Mouse (Mus musculus): ENCODE data around the gene Vmn2r-ps159. TPM values are rescaled to one million over a fixed set of nuclear protein-coding genes. Genes with fewer than 3 reads are reported as not detected.
"Not testable (repeated sequence)": the region's sequence is repeated elsewhere in the genome, so short reads cannot be mapped to it uniquely, and the experiment has no call there.

The Vmn2r-ps159 gene
- total RNA-seq (2021), result not detected
- long read RNA-seq, experiment 1, result 0 reads
- long read RNA-seq, experiment 2, result 0 reads

DNA sequence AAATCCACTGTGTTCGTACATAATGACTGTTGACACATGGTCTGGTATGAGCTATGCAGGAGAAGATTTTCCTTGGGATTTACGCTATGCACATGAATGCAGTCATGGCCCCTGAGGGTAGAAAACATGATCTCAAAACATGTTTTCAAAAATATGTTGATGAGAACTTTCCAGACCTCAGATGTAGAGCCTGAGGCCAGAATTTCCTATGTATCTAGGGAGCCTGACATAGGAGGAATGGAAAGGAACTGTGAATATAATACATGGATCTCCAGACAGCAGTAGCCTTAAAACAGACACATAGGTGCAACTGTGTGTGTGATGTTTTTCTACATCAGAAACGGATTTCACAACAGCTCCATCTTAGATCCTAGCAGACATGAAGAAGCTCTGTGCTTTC is at the start of gene Vmn2r-ps159:
Gene Vmn2r-ps159, plus strand, starts transcription at position 301 of the 400 bp plus-strand sequence.
- not testable (repeated sequence) for DNase-seq

DNA sequence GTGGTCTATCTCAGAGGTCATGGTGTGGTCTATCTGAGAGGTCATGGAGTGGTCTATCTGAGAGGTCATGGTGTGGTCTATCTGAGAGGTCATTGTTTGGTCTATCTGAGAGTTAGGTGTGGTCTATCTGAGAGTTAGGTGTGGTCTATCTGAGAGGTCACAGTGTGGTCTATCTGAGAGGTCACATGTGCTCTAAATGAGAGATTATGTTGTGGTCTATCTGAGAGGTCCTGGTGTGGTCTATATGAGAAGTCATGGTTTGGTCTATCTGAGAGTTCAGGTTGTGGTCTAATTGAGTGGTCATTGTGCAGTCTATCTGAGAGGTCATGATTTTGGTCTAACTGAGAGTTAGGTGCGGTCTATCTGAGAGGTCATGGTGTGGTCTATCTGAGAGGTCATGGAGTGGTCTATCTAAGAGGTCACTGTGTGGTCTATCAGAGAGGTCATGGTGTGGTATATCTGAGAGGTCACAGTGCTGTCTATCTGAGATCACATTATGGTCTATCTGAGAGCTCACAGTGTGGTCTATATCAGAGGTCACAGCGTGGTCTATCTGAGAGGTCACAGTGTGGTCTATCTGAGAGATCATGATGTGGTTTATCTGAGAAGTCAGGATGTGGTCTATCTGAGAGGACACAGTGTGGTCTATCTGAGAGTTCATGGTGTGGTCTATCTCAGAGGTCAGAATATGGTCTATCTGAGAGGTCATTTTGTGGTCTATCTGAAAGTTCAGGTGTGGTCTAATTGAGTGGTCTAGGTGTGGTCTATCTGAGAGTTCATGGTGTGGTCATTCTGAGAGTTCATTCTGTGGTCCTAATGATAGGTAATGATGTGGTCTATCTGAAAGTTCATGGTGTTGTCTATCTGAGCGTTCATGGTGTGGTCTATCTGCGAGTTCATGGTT is 10.9 kb downstream of the Vmn2r-ps159 start:
- not testable (repeated sequence) for DNase-seq

DNA sequence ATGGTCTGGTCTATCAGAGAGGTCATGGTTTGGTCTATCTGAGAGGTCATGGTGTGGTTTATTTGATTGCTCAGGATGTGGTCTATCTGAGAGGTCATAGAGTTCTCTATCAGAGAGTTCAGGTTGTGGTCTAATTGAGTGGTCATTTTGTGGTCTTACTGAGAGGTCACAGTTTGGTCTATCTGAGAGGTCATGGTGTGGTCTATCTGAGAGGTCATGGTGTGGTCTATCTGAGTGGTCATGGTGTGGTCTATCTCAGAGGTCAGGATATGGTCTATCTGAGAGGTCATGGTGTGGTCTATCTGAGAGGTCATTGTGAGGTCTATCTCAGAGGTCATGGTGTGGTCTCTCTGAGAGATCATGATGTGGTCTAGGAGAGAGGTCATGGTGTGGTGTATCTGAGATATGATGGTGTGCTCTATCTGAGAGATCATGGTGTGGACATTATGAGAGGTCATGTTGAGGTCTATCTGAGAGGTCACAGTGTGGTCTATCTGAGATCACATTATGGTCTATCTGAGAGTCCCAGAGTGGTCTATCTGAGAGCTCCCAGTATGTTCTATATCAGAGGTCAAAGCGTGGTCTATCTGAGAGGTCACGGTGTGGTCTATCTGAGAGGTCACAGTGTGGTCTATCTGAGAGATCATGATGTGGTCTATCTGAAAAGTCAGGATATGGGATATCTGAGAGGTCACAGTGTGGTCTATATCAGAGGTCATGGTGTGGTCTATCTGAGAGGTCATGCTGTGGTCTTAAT is 11.8 kb downstream of the Vmn2r-ps159 start:
- no peak for DNase-seq

GRCm38 (mm10) chr4:156343332-156343731 is 12.4 kb downstream of the Vmn2r-ps159 start:
- no peak for DNase-seq

- DNase-seq, result not testable (repeated sequence)
These were observed 26.0 kb downstream of the Vmn2r-ps159 start for GRCm38 (mm10) chr4:156356756-156357437.

Other genes with a start within 250 kb of the Vmn2r-ps159 start
- 10 to 100 TPM; 10.6 to 13.8 TPM for gene 9430015G10Rik, start 221.1 kb upstream of the Vmn2r-ps159 start, total RNA-seq (2021)
- gene Rnf223, start 200.6 kb upstream of the Vmn2r-ps159 start, total RNA-seq (2021), result under 1 TPM; 0.09 to 0.15 TPM
- 10 to 100 TPM; 59.6 to 82.4 TPM for gene Agrn, start 133.6 kb upstream of the Vmn2r-ps159 start, total RNA-seq (2021)
- 1 to 10 TPM; 1.6 to 2.2 TPM for gene Isg15, start 130.3 kb upstream of the Vmn2r-ps159 start, total RNA-seq (2021)
- 1 to 10 TPM; 2.6 to 3.5 TPM for gene AW011738, start 127.8 kb upstream of the Vmn2r-ps159 start, total RNA-seq (2021)
- gene Perm1, start 115.2 kb upstream of the Vmn2r-ps159 start, total RNA-seq (2021), result 10 to 100 TPM in 1 of 2 experiments, 1 to 10 TPM in 1; 9.8 to 28.4 TPM
- 10 to 100 TPM; 13.3 to 20.3 TPM for gene Plekhn1, start 96.2 kb upstream of the Vmn2r-ps159 start, total RNA-seq (2021)
- 10 to 100 TPM; 39.4 to 41.0 TPM for gene Noc2l, start 95.1 kb upstream of the Vmn2r-ps159 start, total RNA-seq (2021)
- 1 to 10 TPM; 1.4 to 3.1 TPM for gene Samd11, start 75.4 kb upstream of the Vmn2r-ps159 start, total RNA-seq (2021)

All from adrenal gland, postnatal 10 days (tissue).